8 mouse cellular contexts compared by ENCODE assay signal in genomic region chr2:120566886-120567797, GRCm38 (mm10). TPM values are rescaled to one million over a fixed set of nuclear protein-coding genes. Genes with fewer than 3 reads are reported as not detected.
DNase-seq lines count a peak whose midpoint lies in the region; ATAC-seq and TF ChIP-seq lines count a peak whose summit lies in the region.

TSS of gene Snap23 (plus strand) at chr2:120567671.

- no peaks in the 10 kb centered on the region for H3K9me3 ChIP-seq in megakaryocyte, embryonic 14.5 days

- TF ChIP-seq POLR2A in cortical plate, adult 2 months (IDR thresholded peaks at IDR 0.05; ENCODE audit: extremely low read depth, insufficient read depth, low read length) = peak; percentile 78

- no peaks in the 10 kb centered on the region for H3K4me1 ChIP-seq in cortical plate, adult 2 months (ENCODE audit: control insufficient read depth, insufficient read depth, low read length)
- H3K4me1 ChIP-seq in megakaryocyte, embryonic 14.5 days = peaks cover 57% of the 10 kb centered on the region

- peak; percentile 79 for ATAC-seq in activated CD4-positive, CD25-positive, alpha-beta regulatory T cell, adult 4 months

- peaks cover 21% of the 10 kb centered on the region for H3K36me3 ChIP-seq in megakaryocyte, embryonic 14.5 days (replicated peaks; ENCODE audit: low read length)

- peak within 1 kb of the TSS; percentile 45 for H3K27ac ChIP-seq in cortical plate, adult 2 months (ENCODE audit: insufficient read depth, low read length)

- no peak for TF ChIP-seq CTCF in cortical plate, adult 2 months (IDR thresholded peaks at IDR 0.05; ENCODE audit: extremely low read depth, insufficient read depth, low read length)

- H3K4me3 ChIP-seq in cortical plate, adult 2 months (ENCODE audit: insufficient read depth, low read length) = peak within 1 kb of the TSS; percentile 95
- H3K4me3 ChIP-seq in megakaryocyte, embryonic 14.5 days (replicated peaks) = peak within 1 kb of the TSS; percentile 93

- peak; percentile 92 to 96 for DNase-seq in gastrocnemius, adult 8-10 months (ENCODE audit: low spot score in 2 of 2)
- DNase-seq in hindlimb bud, embryonic 11.5 days (ENCODE audit: extremely low spot score, low read depth, low spot score) = peak; percentile 84
- DNase-seq in left cerebral cortex, adult 8-10 months (ENCODE audit: low spot score in 2 of 2) = peak; percentile 85 to 92
- DNase-seq in right cerebral cortex, postnatal 10 days (ENCODE audit: low spot score in 2 of 2) = peak; percentile 96
- peak; percentile 92 for DNase-seq in urinary bladder, postnatal 25 days (ENCODE audit: low spot score)

- no peaks in the 10 kb centered on the region for H3K27me3 ChIP-seq in megakaryocyte, embryonic 14.5 days (replicated peaks)

RNA-seq across cellular contexts. Expression of gene Snap23, which starts in this region (rescaled TPM):
- polyA plus RNA-seq in activated CD4-positive, CD25-positive, alpha-beta regulatory T cell, adult 4 months (2017; shearing (Covaris generic)) = 10 to 100 TPM; 58.1 to 58.3 TPM
- polyA plus RNA-seq in cortical plate, adult 2 months (2012; rRNA removed) = 19.3 TPM in 2 replicates
- total RNA-seq in gastrocnemius, adult 8-10 months (2022) = 10 to 100 TPM; 40.5 to 52.2 (median 44.5) TPM
- total RNA-seq in left cerebral cortex, adult 8-10 months (2022) = 10 to 100 TPM; 20.0 to 22.9 (median 21.3) TPM
- polyA plus RNA-seq in megakaryocyte, embryonic 14.5 days (2012; ENCODE audit: insufficient read depth, low replicate concordance) = 4.7 and 18.1 TPM in 2 replicates

Comparison
In these comparisons a context has a peak if more than half of its experiments do, and no peak if none do; other contexts are left out.
1. Peak in every context shown above with its lines: DNase-seq, ATAC-seq, H3K4me3 ChIP-seq and H3K27ac ChIP-seq.